Mouse (Mus musculus) gastrocnemius, postnatal 4 days (tissue): ENCODE measurements around the gene Tead1. TPM values are rescaled to one million over a fixed set of nuclear protein-coding genes. Genes with fewer than 3 reads are reported as not detected.

Source experiments
- microRNA-seq: library from miRNA; unstranded; fragments of <30 nt; microRNA quantifications from one replicate; pipeline ENCODE4 v1.2.0, GENCODE M21; 2021
- total RNA-seq, 2 experiments: library from RNA; stranded (reverse); gene quantifications; 2 replicates each; pipeline ENCODE4 v1.2.3; 2021

Tead1 gene
- total RNA-seq, 2 experiments from 2014 or later, result 155 to 175 TPM

Small RNA genes lying within 50 kb of the gene (microRNA-seq; reads per million reads assigned to microRNA genes)
- gene Gm44462, result not detected
